Mouse (Mus musculus) liver, embryonic 16.5 days (tissue): ENCODE measurements around the gene Minar1. TPM values are rescaled to one million over a fixed set of nuclear protein-coding genes. Genes with fewer than 3 reads are reported as not detected.

Experiments used
- polyA plus RNA-seq: library from polyadenylated mRNA; unstranded; fragments of >200 nt; fragmentation: Nextera tagmentation; extraction: Ambion mirVana; gene quantifications from 2 replicates; pipeline ENCODE4 v1.2.1, GENCODE M21; 2015

The Minar1 gene
- polyA plus RNA-seq, 1 experiment from 2014 or later, result 0.11 TPM

Other genes starting within 250 kb of the Minar1 start
- 37.7 and 42.7 TPM in 2 replicates for gene Tmed3, start 81.9 kb upstream of the Minar1 start, polyA plus RNA-seq
- gene Ankrd34c, start 115.3 kb upstream of the Minar1 start, polyA plus RNA-seq, result not detected in 2 replicates